Mouse (Mus musculus) ES-Bruce4 (cell line): ENCODE measurements around the gene Kank1. TPM values are rescaled to one million over a fixed set of nuclear protein-coding genes. Genes with fewer than 3 reads are reported as not detected.

Experiments
- H3K27ac ChIP-seq: 2 replicates; pipeline ENCODE4 v1.5.1; 2012; ENCODE audit warnings: low read length, inconsistent platforms; ENCODE audit not compliant: insufficient read depth
- H3K27me3 ChIP-seq: 2 replicates; pipeline ENCODE4 v1.6.1; 2012; ENCODE audit warnings: mild to moderate bottlenecking, low read length, inconsistent platforms; ENCODE audit not compliant: control insufficient read depth, poor library complexity, insufficient read depth, severe bottlenecking
- H3K36me3 ChIP-seq: 2 replicates; pipeline ENCODE4 v1.6.1; 2012; ENCODE audit warnings: inconsistent platforms, mild to moderate bottlenecking, low read length, moderate library complexity; ENCODE audit not compliant: control insufficient read depth, poor library complexity, insufficient read depth, severe bottlenecking
- H3K4me1 ChIP-seq: one replicate; pipeline ENCODE4 v1.8.1; 2011; ENCODE audit warnings: low read length; ENCODE audit not compliant: control insufficient read depth, insufficient read depth
- H3K4me3 ChIP-seq: 2 replicates; pipeline ENCODE4 v1.5.1; 2011; ENCODE audit warnings: low read depth, mild to moderate bottlenecking, low read length
- H3K9ac ChIP-seq: 2 replicates; pipeline ENCODE4 v1.6.1; 2012; ENCODE audit warnings: low read depth, mild to moderate bottlenecking, inconsistent platforms; ENCODE audit not compliant: poor library complexity, severe bottlenecking
- H3K9me3 ChIP-seq: replicated peaks from 2 replicates; pipeline ENCODE4 v1.6.1; 2012; ENCODE audit warnings: mild to moderate bottlenecking, low read length, inconsistent platforms; ENCODE audit not compliant: control insufficient read depth, poor library complexity, insufficient read depth, severe bottlenecking
- CTCF ChIP-seq: IDR thresholded peaks from one replicate; pipeline ENCODE4 v1.8.1; 2011; ENCODE audit warnings: low read depth, low read length
- EP300 ChIP-seq: IDR thresholded peaks from 2 replicates; pipeline ENCODE4 v1.6.1; 2011; ENCODE audit warnings: low read depth, low read length; ENCODE audit not compliant: insufficient read depth
- POLR2A ChIP-seq: IDR thresholded peaks from one replicate; pipeline ENCODE4 v1.8.1; 2011; ENCODE audit warnings: low read length; ENCODE audit not compliant: insufficient read depth
- polyA plus RNA-seq: library from polyadenylated mRNA; stranded (reverse); fragments of >200 nt; gene quantifications from 2 replicates; pipeline ENCODE4 v1.2.4, GENCODE M21; 2011; ENCODE audit warnings: low read depth; ENCODE audit not compliant: missing spikeins, insufficient read depth, insufficient read length

The Kank1 gene
- polyA plus RNA-seq, 1 experiment, result 44.1 TPM

DNA sequence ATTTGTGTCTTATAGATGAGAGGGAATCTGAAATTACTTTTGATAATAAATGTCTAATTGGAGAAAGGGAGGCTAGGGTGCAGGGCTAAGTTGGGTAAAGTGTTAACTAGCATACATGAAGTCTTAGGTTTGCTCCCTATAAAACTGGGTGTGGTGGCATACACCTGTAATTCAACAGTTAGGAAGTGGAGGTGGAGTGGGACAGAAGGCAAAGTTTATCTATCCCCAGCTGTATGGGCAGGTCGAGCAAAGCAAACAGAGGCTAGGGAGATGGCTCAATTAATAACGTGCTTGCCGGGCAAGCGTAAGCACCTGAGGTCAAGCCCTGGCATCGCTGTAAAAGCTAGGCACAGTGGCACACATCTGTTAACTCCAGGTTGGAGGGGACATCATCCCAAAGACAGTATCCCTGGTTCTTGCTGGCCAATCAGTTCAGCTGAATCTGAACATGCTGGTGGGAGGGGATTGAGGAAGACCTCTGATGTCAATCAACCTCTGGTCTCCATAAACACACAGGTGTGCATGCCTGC lies 54.3 kb downstream of the Kank1 start:
- Histone ChIP-seq H3K36me3 (no peaks in the 10 kb centered on the region), H3K27me3 (no peaks in the 10 kb centered on the region), H3K4me1 (no peaks in the 10 kb centered on the region), H3K9ac (no peak overlapping the region), H3K27ac (no peak overlapping the region), H3K9me3 (no peaks in the 10 kb centered on the region), H3K4me3 (no peak overlapping the region)
- no peak for TF ChIP-seq EP300
- TF ChIP-seq POLR2A, result no peak
- no peak for TF ChIP-seq CTCF

DNA sequence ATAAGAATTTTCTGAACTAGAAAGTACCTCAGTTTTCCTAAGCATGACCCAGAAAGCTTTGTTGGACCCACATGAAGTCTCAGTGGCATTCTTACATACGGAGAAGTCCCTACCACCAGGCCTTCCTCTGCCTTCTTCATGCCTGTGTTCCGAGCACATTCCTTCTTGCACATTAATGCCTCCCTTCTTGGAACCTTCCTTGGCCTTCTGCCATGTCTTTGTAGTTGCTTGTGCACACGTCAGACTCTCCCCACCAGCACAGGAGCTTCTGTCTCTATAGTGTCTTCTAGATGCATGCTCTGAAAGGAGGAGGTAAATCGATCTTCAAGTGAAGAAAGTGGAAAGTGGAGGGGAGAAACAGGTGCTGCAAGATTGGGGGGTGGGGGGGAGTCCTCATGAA lies 58.4 kb downstream of the Kank1 start:
- Histone ChIP-seq H3K4me1 (no peaks in the 10 kb centered on the region), H3K27me3 (no peaks in the 10 kb centered on the region), H3K9me3 (no peaks in the 10 kb centered on the region), H3K36me3 (no peaks in the 10 kb centered on the region), H3K4me3 (no peak overlapping the region), H3K9ac (no peak overlapping the region), H3K27ac (no peak overlapping the region)
- TF ChIP-seq EP300 (no peak), CTCF (no peak), POLR2A (no peak)

DNA sequence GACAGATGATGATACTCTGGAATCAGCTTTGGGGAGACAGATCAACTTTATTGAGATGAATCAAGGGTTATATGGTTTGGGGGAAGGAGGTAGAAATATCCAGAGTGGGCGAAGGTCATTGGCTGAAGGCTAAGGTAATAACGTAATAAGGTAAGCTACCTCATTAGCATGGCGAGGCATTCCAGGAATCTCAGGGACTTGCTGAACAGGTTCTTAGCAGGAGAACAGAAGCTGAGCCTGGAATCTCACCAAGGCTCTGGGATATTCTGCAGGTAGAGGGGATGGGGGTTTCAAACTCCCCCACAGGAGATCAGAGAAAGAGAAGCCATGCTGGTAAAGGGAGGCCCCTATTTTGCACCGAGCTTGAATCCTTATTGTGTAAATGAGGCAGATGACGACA lies 60.5 kb downstream of the Kank1 start:
- Histone ChIP-seq H3K27ac (no peak overlapping the region; the same call in 1 of the 2 replicates), H3K9ac (no peak overlapping the region), H3K9me3 (no peaks in the 10 kb centered on the region), H3K36me3 (no peaks in the 10 kb centered on the region), H3K27me3 (no peaks in the 10 kb centered on the region), H3K4me3 (no peak overlapping the region), H3K4me1 (no peaks in the 10 kb centered on the region)
- TF ChIP-seq EP300 (no peak), CTCF (no peak), POLR2A (no peak)

- Histone ChIP-seq H3K9ac (no peak overlapping the region), H3K4me3 (no peak overlapping the region), H3K9me3 (no peaks in the 10 kb centered on the region), H3K36me3 (no peaks in the 10 kb centered on the region), H3K4me1 (no peaks in the 10 kb centered on the region), H3K27ac (no peak overlapping the region), H3K27me3 (no peaks in the 10 kb centered on the region)
- TF ChIP-seq CTCF, result no peak
- no peak for TF ChIP-seq EP300
- TF ChIP-seq POLR2A, result no peak
These were observed 63.3 kb downstream of the Kank1 start for GRCm38 (mm10) chr19:25299852-25300670.

DNA sequence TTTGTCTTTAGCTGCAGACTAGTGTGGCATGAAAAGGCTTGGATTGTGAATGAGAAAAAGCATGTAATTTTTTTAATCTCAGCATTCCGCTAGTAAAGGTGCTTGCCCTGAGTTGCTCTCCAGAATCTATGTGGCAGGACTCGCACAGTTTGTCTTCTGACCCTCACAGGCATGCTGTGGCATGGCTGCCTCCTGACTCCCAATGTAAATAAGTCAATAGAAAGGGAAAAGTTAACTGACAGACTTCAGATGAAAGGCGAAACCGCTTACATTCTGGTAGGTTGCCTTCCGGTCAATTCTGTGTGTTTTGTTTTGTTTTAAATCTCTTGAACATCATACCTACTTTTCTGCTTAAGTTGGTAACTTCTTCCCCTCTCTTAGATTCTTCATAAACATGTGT lies 64.4 kb downstream of the Kank1 start:
- H3K4me3 ChIP-seq, result no peak overlapping the region
- H3K27ac ChIP-seq, result no peak overlapping the region
- H3K4me1 ChIP-seq, result no peaks in the 10 kb centered on the region
- no peak overlapping the region for H3K9ac ChIP-seq
- no peaks in the 10 kb centered on the region for H3K36me3 ChIP-seq
- H3K9me3 ChIP-seq, result no peaks in the 10 kb centered on the region
- H3K27me3 ChIP-seq, result no peaks in the 10 kb centered on the region
- TF ChIP-seq EP300 (no peak), CTCF (no peak), POLR2A (no peak)

- Histone ChIP-seq H3K4me3 (no peak overlapping the region), H3K4me1 (no peaks in the 10 kb centered on the region)
- TF ChIP-seq POLR2A (no peak), CTCF (peak; percentile 71), EP300 (no peak)
These were observed 69.5 kb downstream of the Kank1 start for GRCm38 (mm10) chr19:25306277-25306676.

More at GRCm38 (mm10) chr19:25306277-25306676, 69.5 kb downstream of the Kank1 start:
- Histone ChIP-seq H3K36me3 (no peaks in the 10 kb centered on the region), H3K27ac (no peak overlapping the region), H3K9ac (no peak overlapping the region), H3K27me3 (no peaks in the 10 kb centered on the region), H3K9me3 (no peaks in the 10 kb centered on the region)
